Mouse (Mus musculus): ENCODE data around the gene Tenm4.

The Tenm4 gene

GRCm38 (mm10) chr7:96525344-96525743 is 354.3 kb downstream of the Tenm4 start:
- no peak for DNase-seq (ENCODE audit: low spot score)

DNA sequence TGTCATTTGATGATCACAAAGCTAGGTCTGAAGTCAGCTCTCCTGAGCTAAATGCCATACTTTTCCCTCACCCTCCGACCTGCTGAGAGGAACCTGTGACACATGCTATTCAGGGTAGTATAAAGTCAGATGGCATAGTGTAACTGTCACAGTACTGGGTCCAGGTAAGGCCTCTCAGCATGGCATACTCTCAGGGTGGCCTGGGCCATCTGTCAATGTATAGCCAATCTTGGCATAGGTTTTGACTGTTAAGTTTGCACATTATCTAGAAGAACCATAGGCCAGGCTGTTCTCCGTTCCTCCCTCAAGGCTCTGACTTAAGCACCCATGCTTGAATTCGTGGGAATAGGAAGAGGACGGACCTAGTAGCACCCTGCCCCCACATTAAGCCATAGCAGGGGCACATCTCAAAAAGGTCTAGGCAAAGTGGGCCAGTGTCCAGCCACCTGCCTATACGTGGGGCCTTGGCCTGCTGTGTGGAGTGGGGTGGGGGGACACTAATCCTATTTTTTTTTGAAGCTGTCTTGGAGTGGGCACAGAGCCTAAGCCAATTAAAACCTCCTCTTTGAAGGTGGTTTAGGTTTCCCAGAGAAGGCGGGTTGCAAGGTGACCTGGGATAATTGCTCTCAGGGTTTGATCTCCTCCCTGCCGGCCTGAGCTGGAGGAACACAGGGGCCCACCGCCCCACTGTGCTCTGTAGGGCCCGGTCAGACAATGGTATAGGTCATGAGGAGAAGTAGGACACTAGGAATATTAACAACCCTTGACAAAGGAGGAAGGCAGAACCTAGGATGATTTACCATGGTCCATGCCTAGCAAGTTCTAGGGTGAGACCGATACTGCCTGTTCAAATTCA is 359.8 kb downstream of the Tenm4 start:
- DNase-seq (ENCODE audit: low spot score): no peak

DNA sequence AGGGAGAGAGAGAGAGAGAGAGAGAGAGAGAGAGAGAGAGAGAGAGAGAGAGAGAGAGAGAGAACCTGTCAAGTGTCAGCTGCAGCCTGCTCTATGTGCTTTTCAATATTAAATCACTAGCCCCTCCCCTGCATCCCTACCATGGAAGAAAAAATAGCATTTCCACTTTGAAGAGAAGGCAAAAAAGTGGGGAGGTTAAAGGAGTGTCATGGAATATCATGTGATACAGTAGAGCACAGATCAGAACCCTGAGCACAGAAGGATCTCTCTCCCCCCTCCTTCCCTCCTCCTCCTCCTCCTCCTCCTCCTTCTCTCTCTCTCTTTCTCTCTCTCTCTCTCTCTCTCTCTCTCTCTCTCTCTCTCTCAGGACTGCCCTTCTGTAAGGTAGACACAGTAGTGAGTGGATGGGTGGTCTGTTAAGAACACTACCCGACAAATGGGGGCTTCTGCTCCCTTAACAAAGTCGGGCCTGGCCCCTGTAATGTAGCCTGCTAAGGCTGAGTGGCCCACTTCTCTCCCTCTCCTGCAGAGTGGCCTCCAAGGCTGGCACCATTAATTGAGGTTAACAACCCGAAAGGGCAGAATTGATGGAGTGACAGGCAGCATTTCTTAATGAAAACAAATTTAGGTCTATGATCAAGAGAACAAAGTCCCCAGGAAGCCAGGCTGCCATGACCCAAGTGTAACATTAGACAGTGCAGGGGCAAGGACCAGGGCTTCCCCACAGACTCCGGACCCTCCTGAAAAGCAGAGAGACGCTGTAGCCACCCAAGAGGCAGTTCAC is 361.1 kb downstream of the Tenm4 start:
- no peak for DNase-seq (ENCODE audit: low spot score)

GRCm38 (mm10) chr7:96532804-96533400 is 361.9 kb downstream of the Tenm4 start:
- DNase-seq (ENCODE audit: low spot score): no peak

GRCm38 (mm10) chr7:96536313-96536880 is 365.4 kb downstream of the Tenm4 start:
- DNase-seq (ENCODE audit: low spot score): no peak

GRCm38 (mm10) chr7:96539248-96540034 is 368.4 kb downstream of the Tenm4 start:
- no peak for DNase-seq (ENCODE audit: low spot score)

DNA sequence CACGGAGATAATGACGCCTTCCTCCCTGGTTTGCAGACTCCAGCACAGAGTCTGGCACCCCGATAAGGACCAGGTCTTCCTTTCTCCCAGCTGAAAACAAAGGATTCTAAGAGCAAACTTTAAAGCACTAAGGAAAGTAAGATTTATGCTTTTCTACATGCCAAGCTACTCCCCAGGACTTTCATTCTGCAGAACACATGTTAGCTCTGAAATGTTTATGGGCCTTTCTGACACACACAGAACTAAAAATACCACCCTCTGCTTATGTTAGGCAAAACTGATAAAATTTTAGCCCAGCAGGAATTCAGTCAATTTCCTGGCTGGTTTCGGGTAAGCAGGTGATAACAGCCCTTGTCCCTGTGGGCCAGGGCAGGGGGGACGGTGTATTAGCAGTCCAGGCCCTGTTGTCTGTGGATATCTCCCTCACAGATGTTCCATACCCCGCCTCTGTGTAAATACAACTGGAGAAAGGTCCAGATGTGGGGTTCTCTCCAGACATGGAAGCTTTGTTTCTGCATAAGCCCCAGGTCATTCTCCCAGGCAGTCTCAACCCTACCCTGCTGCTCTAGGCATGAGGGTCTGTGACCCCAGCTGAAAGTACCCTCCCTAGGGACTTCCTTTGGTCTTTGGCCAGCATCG is 369.5 kb downstream of the Tenm4 start:
- no peak for DNase-seq (ENCODE audit: low spot score)

DNA sequence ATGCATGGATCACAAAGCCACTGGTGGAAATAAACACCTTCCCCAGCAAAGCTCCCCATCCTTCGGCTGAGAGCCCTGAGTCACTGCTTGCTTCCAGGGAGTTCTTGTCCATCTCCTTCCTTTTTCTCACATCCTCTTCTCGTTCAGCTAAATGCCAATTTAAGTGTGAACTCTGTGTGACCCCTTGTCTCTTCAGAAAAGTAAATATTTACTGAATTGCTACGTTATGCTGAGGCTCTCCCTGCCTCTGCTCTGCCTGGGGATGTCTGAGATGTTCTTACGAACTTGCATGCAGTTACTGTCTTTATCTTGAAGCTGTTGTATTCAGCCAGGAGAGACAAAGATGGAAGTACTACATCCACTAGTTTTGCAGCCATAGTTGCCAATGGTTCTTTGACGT is 374.9 kb downstream of the Tenm4 start:
- DNase-seq (ENCODE audit: low spot score): no peak

- no peak for DNase-seq (ENCODE audit: low spot score)
These were observed 380.8 kb downstream of the Tenm4 start for GRCm38 (mm10) chr7:96551809-96552208.

- DNase-seq (ENCODE audit: low spot score): no peak
These were observed 381.3 kb downstream of the Tenm4 start for GRCm38 (mm10) chr7:96552292-96552860.

- peak; percentile 39 for DNase-seq (ENCODE audit: low spot score)
These were observed 383.2 kb downstream of the Tenm4 start for GRCm38 (mm10) chr7:96554277-96554690.

- no peak for DNase-seq (ENCODE audit: low spot score)
These were observed 384.2 kb downstream of the Tenm4 start for GRCm38 (mm10) chr7:96555294-96555693.

DNA sequence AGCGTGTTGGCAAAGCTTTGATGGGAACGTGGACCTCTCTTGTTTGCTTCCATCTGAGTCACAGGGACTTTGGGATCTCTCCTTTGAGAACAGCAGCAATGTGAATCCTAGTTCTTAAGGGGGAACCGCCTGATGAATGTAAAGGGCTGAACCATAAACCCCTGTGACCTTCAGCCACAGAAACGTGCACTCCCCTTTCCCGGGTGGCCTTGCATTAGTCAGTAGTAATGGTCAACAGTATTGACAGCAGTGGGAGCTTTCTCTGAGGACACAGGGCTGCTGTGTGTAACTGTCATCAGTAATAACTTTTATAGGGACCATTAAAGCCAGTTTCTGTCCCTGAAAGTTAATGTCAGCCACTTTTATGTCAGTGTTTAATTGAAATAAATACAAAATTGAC is 385.7 kb downstream of the Tenm4 start:
- DNase-seq (ENCODE audit: low spot score): no peak

- DNase-seq (ENCODE audit: low spot score): no peak
These were observed 391.8 kb downstream of the Tenm4 start for GRCm38 (mm10) chr7:96562890-96563289.

DNA sequence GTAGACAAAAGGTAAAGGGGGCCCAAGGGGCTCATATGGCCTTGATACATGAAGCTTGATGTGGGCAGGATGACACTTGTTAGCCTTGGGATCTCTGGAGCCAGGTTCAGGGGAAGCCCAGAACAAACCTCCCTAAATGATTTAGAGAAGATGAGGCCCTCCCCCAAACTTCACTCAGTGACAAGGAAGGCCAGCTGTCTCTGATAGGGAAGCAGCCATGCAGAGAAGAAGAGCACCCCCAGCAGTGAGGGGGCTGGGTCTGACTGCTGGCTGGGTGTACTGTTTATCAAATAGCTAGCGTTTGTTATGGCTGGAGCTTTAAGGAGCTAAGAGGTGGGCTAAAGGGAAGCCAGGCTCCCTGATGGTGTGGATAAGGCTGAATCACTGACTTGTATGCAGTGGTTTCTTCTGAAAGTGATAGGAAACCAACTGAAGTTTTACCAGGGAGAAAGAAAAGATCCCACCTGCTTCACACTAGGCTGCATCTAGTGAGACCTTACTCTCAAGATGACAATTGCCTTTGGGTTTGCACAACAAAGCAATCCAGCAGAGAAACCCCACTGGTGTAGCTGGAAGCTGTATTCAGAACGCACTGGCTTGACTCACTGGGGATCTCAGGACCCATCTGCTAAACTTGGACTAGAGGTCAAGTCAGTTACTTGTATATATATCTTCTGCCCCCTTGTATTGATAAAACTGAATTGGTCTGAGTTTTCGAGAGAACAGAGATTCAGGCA is 392.5 kb downstream of the Tenm4 start:
- no peak for DNase-seq (ENCODE audit: low spot score)

DNA sequence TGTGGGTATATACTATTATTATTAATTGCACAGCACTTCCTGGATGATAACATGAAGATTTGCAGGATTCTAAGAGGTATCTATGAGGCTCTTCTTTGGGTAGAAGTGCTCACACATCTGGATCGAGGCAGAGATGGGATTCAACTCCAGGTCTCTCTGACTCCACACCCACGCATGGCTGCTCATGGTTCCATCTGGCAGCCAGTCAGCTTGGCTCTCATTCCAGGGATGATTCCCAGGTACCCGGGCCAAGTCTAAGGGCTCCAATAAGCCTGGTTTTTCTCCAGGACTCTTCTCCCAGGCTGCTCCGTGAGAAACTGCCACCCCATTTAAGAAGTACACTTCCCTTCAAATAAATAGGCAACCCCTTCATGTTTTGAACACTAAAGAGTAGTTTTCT is 394.8 kb downstream of the Tenm4 start:
- peak; percentile 74 for DNase-seq (ENCODE audit: low spot score)

GRCm38 (mm10) chr7:96566260-96566659 is 395.2 kb downstream of the Tenm4 start:
- no peak for DNase-seq (ENCODE audit: low spot score)

DNA sequence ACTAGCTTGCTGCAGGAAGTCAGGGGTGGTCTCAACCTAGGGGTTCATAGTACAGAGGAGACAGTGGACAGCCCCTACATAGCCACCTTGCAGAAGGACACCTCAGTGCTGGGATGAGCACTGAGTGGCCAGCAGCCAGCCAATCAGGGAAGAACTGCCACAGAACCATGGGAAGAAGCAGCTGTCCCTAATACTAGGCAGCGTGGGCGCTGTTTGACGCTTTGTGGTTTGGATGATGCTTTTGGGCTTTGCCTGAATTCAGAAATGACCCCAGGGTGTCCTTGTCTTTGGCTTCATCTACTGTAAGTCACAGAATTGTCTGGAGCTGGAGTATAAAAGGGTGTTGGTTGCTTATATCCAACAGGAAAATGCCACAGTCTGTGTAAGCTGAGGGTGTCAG is 397.0 kb downstream of the Tenm4 start:
- DNase-seq (ENCODE audit: low spot score): no peak

- DNase-seq (ENCODE audit: low spot score): no peak
These were observed 399.9 kb downstream of the Tenm4 start for GRCm38 (mm10) chr7:96570965-96571364.

GRCm38 (mm10) chr7:96572995-96573394 is 401.9 kb downstream of the Tenm4 start:
- no peak for DNase-seq (ENCODE audit: low spot score)

All from ovary, postnatal 14 days (tissue).